Mouse (Mus musculus): ENCODE results near the gene Nfyc. TPM values are rescaled to one million over a fixed set of nuclear protein-coding genes. Genes with fewer than 3 reads are reported as not detected.

Nfyc gene
- polyA plus RNA-seq, 1 experiment: 247 TPM

DNA sequence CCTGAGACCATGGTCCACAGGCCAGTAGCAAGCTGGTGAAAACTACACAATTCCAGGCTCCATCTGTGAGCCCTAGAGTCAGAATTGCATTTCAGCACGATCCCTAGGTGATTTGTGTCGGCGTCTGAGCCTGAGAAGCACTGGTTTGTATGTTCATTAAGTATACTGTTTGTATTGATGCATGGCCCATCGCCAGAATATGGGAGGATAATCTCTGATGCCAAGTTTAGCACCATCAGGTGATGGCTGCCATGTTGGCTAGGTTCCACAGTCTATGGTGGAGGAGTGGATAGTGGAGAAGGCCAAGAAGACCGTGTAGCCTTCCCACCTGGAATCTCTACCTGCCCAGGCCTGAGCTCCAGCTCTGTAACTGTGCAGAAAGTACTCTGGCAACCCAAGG is 36.9 kb upstream of the Nfyc start:
- TF ChIP-seq POLR2A (IDR thresholded peaks at IDR 0.05; ENCODE audit: low read depth, low read length) (no peak), CTCF (IDR thresholded peaks at IDR 0.05; ENCODE audit: extremely low read depth, insufficient read length, insufficient replicate concordance, low read depth, low read length) (no peak)
- Histone ChIP-seq H3K4me1 (ENCODE audit: control insufficient read depth, insufficient read depth, insufficient read length, low read length) (no peaks in the 10 kb centered on the region), H3K27ac (ENCODE audit: insufficient read depth, low read depth, low read length) (no peak overlapping the region), H3K27me3 (ENCODE audit: control insufficient read depth, insufficient read depth, low read length) (no peaks in the 10 kb centered on the region), H3K4me3 (ENCODE audit: low read depth, low read length) (no peak overlapping the region), H3K36me3 (ENCODE audit: control insufficient read depth, insufficient read depth, low read length) (no peaks in the 10 kb centered on the region)
- WGBS: 72% methylated on average over 5 of the region's 5 CpGs

DNA sequence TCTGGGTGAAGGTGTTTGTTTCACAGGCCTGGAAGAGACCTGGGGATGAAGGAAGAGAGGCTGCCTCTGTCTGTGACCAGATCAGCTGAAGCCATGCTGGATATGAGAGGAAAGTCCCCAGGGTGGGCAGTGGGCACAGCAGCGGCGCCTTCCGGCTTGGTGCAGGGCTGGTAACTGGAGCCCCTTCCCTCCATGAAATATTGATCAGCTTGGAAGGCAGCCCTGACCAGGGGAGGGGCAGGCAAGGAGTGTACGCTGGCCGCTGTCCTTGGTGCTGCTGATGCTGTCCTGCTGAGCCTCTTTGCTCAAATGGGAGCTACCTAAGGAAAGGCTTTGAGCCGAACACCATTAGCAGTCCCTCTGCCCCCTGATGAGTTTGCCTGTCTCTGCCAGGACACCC is 34.8 kb upstream of the Nfyc start:
- H3K27ac ChIP-seq (ENCODE audit: insufficient read depth, low read depth, low read length): no peak overlapping the region
- no peak for TF ChIP-seq POLR2A (IDR thresholded peaks at IDR 0.05; ENCODE audit: low read depth, low read length)
- no peak for TF ChIP-seq CTCF (IDR thresholded peaks at IDR 0.05; ENCODE audit: extremely low read depth, insufficient read length, insufficient replicate concordance, low read depth, low read length)
- 7% methylated on average over 6 of the region's 6 CpGs for WGBS
- no peak overlapping the region for H3K4me3 ChIP-seq (ENCODE audit: low read depth, low read length)
- H3K27me3 ChIP-seq (ENCODE audit: control insufficient read depth, insufficient read depth, low read length): no peaks in the 10 kb centered on the region
- H3K36me3 ChIP-seq (ENCODE audit: control insufficient read depth, insufficient read depth, low read length): no peaks in the 10 kb centered on the region
- H3K4me1 ChIP-seq (ENCODE audit: control insufficient read depth, insufficient read depth, insufficient read length, low read length): no peaks in the 10 kb centered on the region

DNA sequence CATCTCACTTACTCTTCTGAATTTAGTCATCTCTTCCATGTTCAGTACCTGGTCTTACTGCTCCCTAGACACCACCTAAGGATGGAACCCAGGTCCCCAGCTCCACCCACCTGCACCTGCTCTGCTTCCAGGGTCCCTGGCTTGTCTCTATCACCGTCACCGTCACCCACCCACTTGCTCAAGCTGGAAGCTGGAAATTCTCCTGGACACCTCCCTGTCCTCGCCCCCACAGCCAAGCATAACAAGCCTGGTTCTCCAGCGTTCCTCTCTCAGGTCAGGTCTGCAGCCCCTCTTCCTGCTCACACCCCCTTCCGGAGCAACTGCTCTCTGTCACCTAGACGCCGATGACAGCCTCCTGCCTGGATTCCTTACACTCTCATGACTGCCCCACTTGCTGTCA is 28.5 kb upstream of the Nfyc start:
- Histone ChIP-seq H3K4me1 (ENCODE audit: control insufficient read depth, insufficient read depth, insufficient read length, low read length) (no peaks in the 10 kb centered on the region; the same call in 1 of the 2 replicates), H3K27ac (ENCODE audit: insufficient read depth, low read depth, low read length) (no peak overlapping the region), H3K27me3 (ENCODE audit: control insufficient read depth, insufficient read depth, low read length) (no peaks in the 10 kb centered on the region), H3K4me3 (ENCODE audit: low read depth, low read length) (no peak overlapping the region), H3K36me3 (ENCODE audit: control insufficient read depth, insufficient read depth, low read length) (no peaks in the 10 kb centered on the region)
- no peak for TF ChIP-seq CTCF (IDR thresholded peaks at IDR 0.05; ENCODE audit: extremely low read depth, insufficient read length, insufficient replicate concordance, low read depth, low read length)
- no peak for TF ChIP-seq POLR2A (IDR thresholded peaks at IDR 0.05; ENCODE audit: low read depth, low read length)
- 63% methylated on average over 7 of the region's 7 CpGs for WGBS

DNA sequence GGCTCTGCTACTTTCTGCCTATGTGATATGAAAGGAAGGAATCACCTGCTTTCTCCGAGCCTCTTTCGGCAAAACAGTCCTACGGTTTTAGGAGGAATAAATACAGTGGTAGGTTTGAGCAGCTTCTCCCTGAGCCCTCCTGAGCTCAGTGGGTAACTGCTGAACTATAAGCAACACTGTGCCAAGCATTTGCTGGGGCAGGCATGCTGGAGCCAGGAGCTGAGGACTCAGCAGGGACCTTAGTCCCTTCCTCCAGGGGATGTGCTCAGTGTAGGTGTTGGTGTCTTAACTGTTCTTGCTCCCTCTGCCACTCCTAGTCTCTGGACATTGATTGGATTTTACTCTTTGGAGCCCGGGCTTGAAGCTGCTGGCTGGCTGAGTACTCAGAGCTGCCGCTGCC is 25.0 kb upstream of the Nfyc start:
- 60% methylated on average over 5 of the region's 5 CpGs for WGBS
- TF ChIP-seq POLR2A (IDR thresholded peaks at IDR 0.05; ENCODE audit: low read depth, low read length) (no peak), CTCF (IDR thresholded peaks at IDR 0.05; ENCODE audit: extremely low read depth, insufficient read length, insufficient replicate concordance, low read depth, low read length) (no peak)
- H3K36me3 ChIP-seq (ENCODE audit: control insufficient read depth, insufficient read depth, low read length): no peaks in the 10 kb centered on the region
- H3K27me3 ChIP-seq (ENCODE audit: control insufficient read depth, insufficient read depth, low read length): 0 out of 2 replicates have a peak, but pooled peaks cover 3% of the 10 kb centered on the region
- H3K4me3 ChIP-seq (ENCODE audit: low read depth, low read length): no peak overlapping the region
- no peak overlapping the region for H3K27ac ChIP-seq (ENCODE audit: insufficient read depth, low read depth, low read length)
- H3K4me1 ChIP-seq (ENCODE audit: control insufficient read depth, insufficient read depth, insufficient read length, low read length): no peaks in the 10 kb centered on the region; the same call in 1 of the 2 replicates

DNA sequence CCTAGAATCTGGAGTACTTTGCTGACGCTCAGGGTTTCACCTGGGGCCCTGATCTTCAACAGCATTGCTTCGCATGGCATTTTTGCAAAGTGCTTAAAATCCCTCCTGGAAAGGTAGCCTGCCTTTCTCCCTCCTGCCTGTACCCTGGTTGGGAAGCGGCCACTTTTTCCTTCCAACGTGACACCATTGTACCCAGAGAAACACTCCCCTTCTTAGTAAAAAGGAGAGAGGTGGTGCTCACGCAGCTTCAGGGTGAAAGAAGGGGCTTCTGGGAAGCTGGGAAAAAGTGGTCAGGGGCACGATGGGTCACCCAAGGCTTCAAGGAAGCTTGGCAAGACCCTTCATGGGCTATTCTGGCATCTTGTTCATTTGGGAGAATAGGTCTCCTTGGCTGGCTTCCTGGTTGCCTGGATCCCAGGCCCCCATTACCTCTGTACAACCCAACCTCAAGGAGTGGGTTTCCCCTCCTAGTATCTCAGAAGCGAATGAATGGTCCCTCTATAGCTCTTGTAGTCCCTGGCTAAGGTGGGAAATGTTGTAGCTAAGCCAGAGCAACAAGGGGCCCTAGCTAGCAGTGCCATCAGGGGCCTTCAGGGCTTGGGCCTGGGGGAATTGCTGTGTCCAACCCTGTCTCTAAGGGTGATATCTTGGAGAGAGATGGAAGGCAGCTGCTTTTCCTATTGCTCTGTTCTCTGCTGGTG is 24.1 kb upstream of the Nfyc start:
- Histone ChIP-seq H3K36me3 (ENCODE audit: control insufficient read depth, insufficient read depth, low read length) (no peaks in the 10 kb centered on the region), H3K27me3 (ENCODE audit: control insufficient read depth, insufficient read depth, low read length) (0 out of 2 replicates have a peak, but pooled peaks cover 3% of the 10 kb centered on the region), H3K4me3 (ENCODE audit: low read depth, low read length) (no peak overlapping the region), H3K27ac (ENCODE audit: insufficient read depth, low read depth, low read length) (no peak overlapping the region), H3K4me1 (ENCODE audit: control insufficient read depth, insufficient read depth, insufficient read length, low read length) (no peaks in the 10 kb centered on the region; the same call in 1 of the 2 replicates)
- TF ChIP-seq CTCF (IDR thresholded peaks at IDR 0.05; ENCODE audit: extremely low read depth, insufficient read length, insufficient replicate concordance, low read depth, low read length): no peak
- no peak for TF ChIP-seq POLR2A (IDR thresholded peaks at IDR 0.05; ENCODE audit: low read depth, low read length)
- WGBS: 52% methylated on average over 7 of the region's 7 CpGs

DNA sequence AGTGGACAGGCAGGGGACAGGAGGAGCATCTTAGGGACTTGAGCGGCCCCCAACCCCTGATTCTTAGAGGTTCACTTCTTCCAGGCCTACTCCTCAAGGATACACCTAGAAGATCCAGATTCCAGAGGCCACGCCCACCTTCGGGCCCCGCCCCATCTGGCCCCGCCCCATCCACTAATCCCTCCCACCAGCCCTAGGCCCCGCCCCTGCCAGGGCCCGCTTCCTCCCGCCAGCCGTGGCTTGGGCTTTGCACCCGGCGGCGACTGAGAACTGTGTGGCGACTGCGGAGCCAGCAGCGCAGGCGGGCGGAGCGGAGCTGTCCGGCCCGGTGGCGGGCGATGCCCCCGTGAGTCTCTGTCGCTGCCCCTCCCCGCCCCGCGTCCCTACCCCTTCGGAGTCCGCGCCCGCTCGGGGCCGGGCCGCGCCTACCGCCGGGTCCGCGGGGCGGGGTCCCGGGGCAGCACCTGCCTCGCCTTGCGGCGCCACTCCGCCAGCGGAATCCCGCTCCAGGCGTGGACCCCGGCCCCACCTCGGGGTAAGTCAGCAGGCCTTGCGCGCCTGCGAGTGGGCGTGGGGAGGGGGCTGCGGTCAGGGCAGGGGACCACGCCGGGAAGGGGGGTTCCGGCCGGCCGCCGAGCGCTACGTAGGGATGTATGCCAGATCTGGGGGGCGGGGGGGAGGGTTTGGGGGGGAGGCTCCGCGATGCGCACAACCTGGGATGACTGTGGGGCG is 23.4 kb upstream of the Nfyc start, which contains the start of gene Rims3:
TSS of gene Rims3 (plus strand) at position 229 of the 732 bp plus-strand sequence.
- H3K4me1 ChIP-seq (ENCODE audit: control insufficient read depth, insufficient read depth, insufficient read length, low read length): no peaks in the 10 kb centered on the region; the same call in 1 of the 2 replicates
- H3K4me3 ChIP-seq (ENCODE audit: low read depth, low read length): peak within 1 kb of the TSS; percentile 69
- TF ChIP-seq CTCF (IDR thresholded peaks at IDR 0.05; ENCODE audit: extremely low read depth, insufficient read length, insufficient replicate concordance, low read depth, low read length) (no peak), POLR2A (IDR thresholded peaks at IDR 0.05; ENCODE audit: low read depth, low read length) (no peak)
- WGBS: 3% methylated on average over 67 of the region's 68 CpGs
- 0 out of 2 replicates have a peak, but pooled peaks cover 3% of the 10 kb centered on the region for H3K27me3 ChIP-seq (ENCODE audit: control insufficient read depth, insufficient read depth, low read length)
- H3K27ac ChIP-seq (ENCODE audit: insufficient read depth, low read depth, low read length): no peak within 1 kb of the TSS
- H3K36me3 ChIP-seq (ENCODE audit: control insufficient read depth, insufficient read depth, low read length): no peaks in the 10 kb centered on the region

DNA sequence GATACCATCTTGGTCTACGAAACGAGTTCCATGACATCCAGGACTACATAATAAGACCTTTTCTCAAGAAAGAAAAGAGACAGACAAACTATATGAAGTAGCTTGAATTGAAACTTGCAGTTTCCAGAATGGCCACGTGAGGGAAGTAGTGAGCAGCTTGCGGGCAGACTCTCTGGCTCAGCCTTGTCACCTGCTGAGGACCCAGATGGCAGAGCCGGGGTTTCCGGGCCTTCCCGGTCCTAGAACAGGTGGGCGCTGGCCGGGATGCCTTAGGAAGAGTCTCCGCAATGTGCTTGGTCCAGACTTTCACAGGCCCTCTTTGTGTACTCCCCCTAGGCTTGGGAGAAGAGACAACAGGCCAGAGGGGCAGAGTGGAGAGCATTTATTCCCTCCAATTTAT is 19.6 kb upstream of the Nfyc start:
- Histone ChIP-seq H3K4me3 (ENCODE audit: low read depth, low read length) (no peak overlapping the region), H3K4me1 (ENCODE audit: control insufficient read depth, insufficient read depth, insufficient read length, low read length) (no peaks in the 10 kb centered on the region; the same call in 1 of the 2 replicates), H3K27ac (ENCODE audit: insufficient read depth, low read depth, low read length) (no peak overlapping the region), H3K36me3 (ENCODE audit: control insufficient read depth, insufficient read depth, low read length) (no peaks in the 10 kb centered on the region), H3K27me3 (ENCODE audit: control insufficient read depth, insufficient read depth, low read length) (0 out of 2 replicates have a peak, but pooled peaks cover 3% of the 10 kb centered on the region)
- TF ChIP-seq CTCF (IDR thresholded peaks at IDR 0.05; ENCODE audit: extremely low read depth, insufficient read length, insufficient replicate concordance, low read depth, low read length) (peak; percentile 82; the same call in 1 of the 2 replicates), POLR2A (IDR thresholded peaks at IDR 0.05; ENCODE audit: low read depth, low read length) (no peak)
- WGBS: 4% methylated on average over 10 of the region's 10 CpGs
